Mouse (Mus musculus): ENCODE results near the gene Gm11627.
A peak's percentile ranks its signal among the peaks of the same experiment; 100 is the strongest.
"Not testable (repeated sequence)": the region's sequence is repeated elsewhere in the genome, so short reads cannot be mapped to it uniquely, and the experiment has no call there.

The Gm11627 gene

DNA sequence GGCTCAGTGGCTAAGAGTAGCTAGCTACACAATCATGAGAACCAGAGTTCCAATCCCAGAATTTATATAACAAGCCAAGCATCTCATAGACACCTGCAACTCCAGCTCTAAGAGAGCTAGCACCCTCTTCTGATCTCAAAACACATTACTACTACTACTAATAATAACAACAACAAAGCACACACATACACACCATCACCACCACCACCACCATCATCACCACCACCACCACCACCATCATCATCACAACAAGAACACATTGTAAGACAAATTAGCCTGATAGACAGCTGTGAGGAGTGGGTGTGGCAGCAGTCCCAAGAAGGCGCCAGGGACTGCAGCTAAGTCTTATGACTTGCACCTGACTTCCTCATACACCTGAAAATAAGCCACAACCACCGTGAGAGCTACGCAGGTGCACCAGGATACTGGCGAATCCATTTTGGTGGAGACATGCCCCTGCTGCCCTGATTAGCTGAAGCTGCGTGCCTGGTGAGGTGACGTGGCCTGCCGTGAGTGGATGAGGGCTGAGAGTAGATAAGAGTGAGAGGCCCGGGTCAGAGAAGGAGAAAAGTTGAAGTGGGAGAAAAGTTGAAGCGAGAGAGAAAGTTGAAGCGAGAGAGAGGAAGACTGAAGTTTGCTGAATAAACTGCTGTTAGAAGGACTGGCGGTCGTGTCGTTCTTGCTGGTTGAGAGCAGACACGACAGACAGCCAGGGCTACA is 14.1 kb downstream of the Gm11627 start:
- DNase-seq (ENCODE audit: low spot score in 2 of 2) = not testable (repeated sequence)

- DNase-seq (ENCODE audit: low spot score in 2 of 2) = no peak
These were observed 20.6 kb downstream of the Gm11627 start for GRCm38 (mm10) chr11:102558704-102559103.

DNA sequence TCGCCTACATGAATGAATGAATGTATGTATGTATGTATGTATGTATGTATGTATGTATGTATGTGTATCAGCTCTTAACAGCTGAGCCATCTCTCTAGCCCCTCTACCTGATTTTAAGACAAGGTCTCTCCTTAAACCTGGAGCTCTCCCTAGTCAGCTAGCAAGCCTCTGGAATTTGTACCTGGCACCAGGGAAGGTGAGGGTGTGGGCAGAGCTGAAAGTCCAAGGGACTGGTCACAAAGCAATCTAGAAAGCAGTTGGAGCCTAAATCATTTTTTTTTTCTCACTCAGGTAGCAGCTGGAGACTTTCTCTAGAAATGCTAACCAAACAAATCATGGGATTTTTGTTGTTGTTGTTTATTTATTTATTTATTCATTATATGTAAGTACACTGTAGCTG is 21.9 kb downstream of the Gm11627 start:
- DNase-seq (ENCODE audit: low spot score in 2 of 2) = no peak

GRCm38 (mm10) chr11:102556716-102557074 is 22.6 kb downstream of the Gm11627 start:
- no peak for DNase-seq (ENCODE audit: low spot score in 2 of 2)

DNA sequence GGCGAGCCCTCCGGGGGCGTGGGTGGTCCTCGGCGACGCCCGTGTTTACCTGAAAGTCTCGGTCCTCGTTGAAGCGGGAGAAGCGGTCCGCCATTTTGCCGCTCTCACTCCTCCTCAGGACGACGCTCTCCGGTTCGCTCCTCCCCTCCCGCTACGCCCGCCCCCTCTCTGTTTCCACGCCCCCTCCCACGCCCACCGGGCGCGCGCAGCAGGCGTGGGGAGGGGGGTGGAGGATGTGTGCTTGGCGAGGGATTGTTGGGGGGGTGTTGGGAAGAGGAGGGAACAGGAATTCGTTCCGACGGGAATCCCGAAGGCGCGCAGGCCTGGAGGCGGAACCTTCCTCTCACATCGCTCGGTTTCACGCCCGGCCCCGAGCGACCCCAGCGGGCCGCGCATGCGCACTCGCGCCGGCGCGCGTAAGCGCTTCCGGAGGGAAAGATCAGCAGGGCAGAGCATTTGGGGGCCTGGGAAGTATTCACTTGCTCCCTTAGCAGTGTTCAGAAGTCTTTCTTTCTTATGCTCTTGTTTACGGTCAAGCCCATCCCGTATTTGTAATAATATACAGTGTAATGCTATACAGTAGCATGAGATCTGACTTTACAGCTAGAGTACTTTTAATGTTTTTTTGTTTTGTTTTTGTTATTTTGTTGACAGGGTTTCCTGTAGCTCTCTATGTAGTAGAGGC is 23.1 kb downstream of the Gm11627 start, which contains the start of gene Gpatch8:
Gpatch8 (minus strand) TSS at position 362 of the 685 bp plus-strand sequence.
- peak; percentile 93 to 95 for DNase-seq (ENCODE audit: low spot score in 2 of 2)

DNA sequence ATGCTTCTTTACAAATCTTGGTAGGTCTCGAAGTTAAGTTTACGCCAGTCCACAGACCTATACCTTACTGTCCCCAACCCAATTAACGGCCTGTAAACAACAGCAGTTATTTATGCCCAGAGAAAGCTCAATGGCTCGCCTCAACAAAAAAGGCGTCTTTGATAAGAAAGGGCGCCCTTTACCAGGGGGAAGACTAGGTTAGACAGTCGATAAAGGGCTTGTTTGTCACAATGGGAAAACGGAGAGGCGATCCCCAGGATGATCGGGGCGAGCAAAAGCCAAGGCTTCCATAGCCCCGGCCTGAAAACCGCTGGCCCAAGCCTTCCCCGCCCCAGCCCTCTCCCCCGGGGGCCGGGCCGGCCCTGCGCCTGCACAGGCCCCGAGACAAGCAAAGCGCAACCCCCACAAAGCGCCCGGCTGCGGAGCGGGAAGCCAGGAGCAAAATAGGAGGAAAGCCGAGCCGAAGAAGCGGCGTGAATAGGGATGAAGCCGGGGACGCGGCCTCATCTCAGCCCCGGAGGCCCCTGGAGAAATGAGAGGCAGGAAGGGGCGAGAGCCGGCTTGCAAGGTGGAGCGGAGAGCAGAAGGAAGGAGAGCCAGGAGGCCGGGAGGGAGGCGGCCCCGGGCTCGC is 23.7 kb downstream of the Gm11627 start:
- DNase-seq (ENCODE audit: low spot score in 2 of 2) = no peak

DNA sequence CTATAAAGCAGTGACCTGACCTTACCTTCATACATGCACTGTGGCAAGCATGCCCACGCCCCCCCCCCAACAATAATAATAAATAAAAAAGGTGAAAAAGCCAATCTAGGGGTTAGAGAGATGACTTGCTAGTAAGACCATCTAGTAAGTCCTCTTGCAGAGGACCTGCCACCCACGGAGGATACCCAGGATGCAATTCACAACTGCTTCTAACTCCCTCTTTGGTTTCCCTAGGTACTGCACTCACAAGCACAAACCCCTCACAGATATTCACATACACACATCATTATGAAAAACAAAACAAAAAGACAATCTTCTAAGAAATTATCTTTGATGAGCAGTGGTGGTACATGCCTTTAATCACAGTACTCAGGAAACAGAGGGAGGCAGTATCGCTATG is 27.2 kb downstream of the Gm11627 start:
- no peak for DNase-seq (ENCODE audit: low spot score in 2 of 2)

DNA sequence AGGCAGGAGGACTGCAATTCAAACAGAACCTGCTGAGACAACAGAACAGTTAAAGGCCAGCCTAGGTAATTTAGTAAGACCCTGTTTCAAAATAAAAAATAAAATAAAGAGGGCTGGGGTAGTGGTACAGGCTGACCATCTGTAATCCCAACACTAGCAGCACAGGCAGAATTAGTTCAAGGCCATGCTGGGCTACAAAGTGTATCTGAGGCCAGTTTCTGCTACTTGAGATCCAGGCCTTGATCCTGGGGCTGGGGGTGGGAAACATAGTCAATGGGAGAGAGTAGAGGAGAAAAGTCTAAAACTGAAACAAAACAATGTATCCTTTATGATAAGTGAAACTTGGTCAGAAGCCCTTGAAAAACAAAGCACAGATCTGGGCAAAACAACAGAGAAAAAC is 28.1 kb downstream of the Gm11627 start:
- no peak for DNase-seq (ENCODE audit: low spot score in 2 of 2)

GRCm38 (mm10) chr11:102541471-102541870 is 37.8 kb downstream of the Gm11627 start:
- DNase-seq (ENCODE audit: low spot score in 2 of 2) = no peak

- not testable (repeated sequence) for DNase-seq (ENCODE audit: low spot score in 2 of 2)
These were observed 39.0 kb downstream of the Gm11627 start for GRCm38 (mm10) chr11:102540286-102540685.

DNA sequence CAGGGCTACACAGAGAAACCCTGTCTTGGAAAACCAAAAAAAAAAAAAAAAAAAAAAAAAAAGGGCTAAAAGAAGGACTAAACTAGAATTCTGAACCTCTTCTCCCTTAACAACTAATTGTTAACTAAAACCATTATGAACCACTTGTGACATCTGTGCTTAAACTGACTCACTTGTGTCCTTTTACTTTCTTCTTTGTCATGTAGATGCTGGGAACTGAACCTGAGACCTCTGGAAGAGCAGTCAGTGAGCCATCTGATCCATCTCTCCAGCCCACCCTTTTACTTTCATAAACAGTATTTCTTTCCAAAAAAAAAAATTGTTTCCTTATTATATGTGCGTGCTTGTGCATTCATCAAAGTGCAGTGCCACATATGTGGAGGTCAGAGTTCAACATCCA is 39.6 kb downstream of the Gm11627 start:
- no peak for DNase-seq (ENCODE audit: low spot score in 2 of 2)

DNA sequence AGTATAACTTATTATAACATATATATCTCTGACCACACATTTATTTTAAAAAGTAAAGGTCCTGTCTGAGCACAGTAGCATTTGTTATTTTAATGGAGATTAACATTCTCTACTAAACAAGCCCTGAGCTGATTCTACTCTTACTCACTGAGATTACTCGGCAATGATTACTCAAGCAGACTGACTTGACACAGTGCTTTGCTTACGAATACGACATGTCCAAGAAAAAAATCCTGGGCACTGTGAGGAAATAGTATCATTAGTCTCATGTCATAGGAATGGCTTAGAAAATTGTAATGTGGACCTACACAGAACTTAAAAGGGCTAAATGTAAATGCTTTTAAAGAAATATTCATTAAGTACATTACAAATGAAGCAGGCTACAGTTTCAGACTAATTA is 43.1 kb downstream of the Gm11627 start:
- DNase-seq (ENCODE audit: low spot score in 2 of 2) = no peak

DNA sequence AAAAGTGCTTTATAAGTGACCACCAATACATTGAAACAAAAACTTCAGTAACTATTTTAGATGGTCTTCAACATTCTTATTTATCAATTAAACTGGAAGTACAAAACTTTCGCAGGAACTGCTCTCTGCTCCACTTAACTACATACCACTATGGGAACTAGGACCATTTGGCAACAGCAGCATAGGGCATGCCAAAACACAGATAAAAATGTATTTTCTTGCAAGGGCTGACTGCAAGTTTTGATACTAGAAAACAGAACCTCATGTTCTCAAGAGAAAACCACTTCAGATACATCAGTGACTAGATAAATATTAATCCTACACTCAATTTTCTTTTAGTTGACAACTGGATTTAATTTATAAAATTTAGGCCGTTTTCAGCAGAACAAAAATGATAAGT is 45.2 kb downstream of the Gm11627 start:
- DNase-seq (ENCODE audit: low spot score in 2 of 2) = no peak

- no peak for DNase-seq (ENCODE audit: low spot score in 2 of 2)
These were observed 47.8 kb downstream of the Gm11627 start for GRCm38 (mm10) chr11:102531425-102531824.

Measured in frontal cortex, postnatal 14 days (tissue).